Mouse (Mus musculus) monocyte, adult 2 months (primary cell): ENCODE data around the gene Gm5168.
"Not testable (repeated sequence)": the region's sequence is repeated elsewhere in the genome, so short reads cannot be mapped to it uniquely, and the experiment has no call there.

ENCODE experiments used
- DNase-seq, 2 experiments: peaks; one replicate each; pipeline ENCODE4 v3.0.0; 2022; ENCODE audit warnings: low spot score in 2 of 2, low read depth in 1 of 2

The Gm5168 gene

GRCm38 (mm10) chrX:26050941-26051340 is at the start of gene Gm5168:
Gm5168 (minus strand) TSS chrX:26051041.
- DNase-seq, result not testable (repeated sequence)
